Mouse (Mus musculus): ENCODE results near the gene Ino80.
A peak's percentile ranks its signal among the peaks of the same experiment; 100 is the strongest.

The Ino80 gene

GRCm38 (mm10) chr2:119436988-119437387, 40.5 kb downstream of the Ino80 start:
- peak; percentile 83 for DNase-seq

GRCm38 (mm10) chr2:119436467-119436866, 41.0 kb downstream of the Ino80 start:
- DNase-seq, result no peak

GRCm38 (mm10) chr2:119413819-119414218, 63.7 kb downstream of the Ino80 start:
- peak; percentile 76 for DNase-seq

GRCm38 (mm10) chr2:119411674-119412073, 65.8 kb downstream of the Ino80 start:
- peak; percentile 39 for DNase-seq

- DNase-seq, result peak; percentile 54
Observed at GRCm38 (mm10) chr2:119411016-119411415, 66.5 kb downstream of the Ino80 start.

- DNase-seq, result peak; percentile 16
Observed at GRCm38 (mm10) chr2:119408733-119409132, 68.8 kb downstream of the Ino80 start.

- DNase-seq, result peak; percentile 84
Observed at GRCm38 (mm10) chr2:119408278-119408677, 69.2 kb downstream of the Ino80 start.

- no peak for DNase-seq
Observed at GRCm38 (mm10) chr2:119399313-119399712, 78.2 kb downstream of the Ino80 start.

GRCm38 (mm10) chr2:119398665-119399064, 78.8 kb downstream of the Ino80 start:
- DNase-seq, result no peak

GRCm38 (mm10) chr2:119398252-119398651, 79.2 kb downstream of the Ino80 start:
- DNase-seq, result no peak

GRCm38 (mm10) chr2:119389992-119390391, 87.5 kb downstream of the Ino80 start:
- peak; percentile 48 for DNase-seq

- no peak for DNase-seq
Observed at GRCm38 (mm10) chr2:119388266-119388665, 89.2 kb downstream of the Ino80 start.

GRCm38 (mm10) chr2:119379455-119379854, 98.0 kb downstream of the Ino80 start:
- DNase-seq, result no peak

- DNase-seq, result peak; percentile 53
Observed at GRCm38 (mm10) chr2:119377826-119378225, 99.7 kb downstream of the Ino80 start.

GRCm38 (mm10) chr2:119377286-119377685, 100.2 kb downstream of the Ino80 start:
- peak; percentile 56 for DNase-seq

- no peak for DNase-seq
Observed at GRCm38 (mm10) chr2:119370116-119370515, 107.4 kb downstream of the Ino80 start.

- no peak for DNase-seq
Observed at GRCm38 (mm10) chr2:119367346-119367745, 110.1 kb downstream of the Ino80 start.

GRCm38 (mm10) chr2:119364969-119365368, 112.5 kb downstream of the Ino80 start:
- no peak for DNase-seq

- no peak for DNase-seq
Observed at GRCm38 (mm10) chr2:119359721-119360291, 117.7 kb downstream of the Ino80 start.

GRCm38 (mm10) chr2:119358249-119358648, 119.2 kb downstream of the Ino80 start:
- DNase-seq, result no peak

- peak; percentile 47 for DNase-seq
Observed at GRCm38 (mm10) chr2:119356805-119357204, 120.7 kb downstream of the Ino80 start.

GRCm38 (mm10) chr2:119356310-119356709, 121.2 kb downstream of the Ino80 start:
- DNase-seq, result no peak

- no peak for DNase-seq
Observed at GRCm38 (mm10) chr2:119355651-119356050, 121.8 kb downstream of the Ino80 start.

GRCm38 (mm10) chr2:119355089-119355488, 122.4 kb downstream of the Ino80 start:
- no peak for DNase-seq

GRCm38 (mm10) chr2:119353707-119354106, 123.8 kb downstream of the Ino80 start:
- DNase-seq, result no peak

Measured in lung, postnatal 36 days (tissue).